Mouse (Mus musculus) bone marrow, adult 2 months (tissue): ENCODE measurements at regions not wholly inside any gene's neighbourhood (a gene's known extent, or its start where the extent isn't known, plus 50 kb on each side); places are given as distances from the start of the nearest gene placed in this dataset.

Experiments
- CTCF ChIP-seq: fragments of 200-500 bp; IDR thresholded peaks from 2 replicates; pipeline ENCODE4 v1.5.1; 2011; ENCODE audit warnings: low read length, control low read depth; ENCODE audit not compliant: control insufficient read depth, insufficient read depth
- POLR2A ChIP-seq: fragments of 200-500 bp; IDR thresholded peaks from 2 replicates; pipeline ENCODE4 v1.6.1; 2011; ENCODE audit warnings: low read depth, mild to moderate bottlenecking, control low read depth, low read length, borderline replicate concordance; ENCODE audit not compliant: control insufficient read depth

DNA sequence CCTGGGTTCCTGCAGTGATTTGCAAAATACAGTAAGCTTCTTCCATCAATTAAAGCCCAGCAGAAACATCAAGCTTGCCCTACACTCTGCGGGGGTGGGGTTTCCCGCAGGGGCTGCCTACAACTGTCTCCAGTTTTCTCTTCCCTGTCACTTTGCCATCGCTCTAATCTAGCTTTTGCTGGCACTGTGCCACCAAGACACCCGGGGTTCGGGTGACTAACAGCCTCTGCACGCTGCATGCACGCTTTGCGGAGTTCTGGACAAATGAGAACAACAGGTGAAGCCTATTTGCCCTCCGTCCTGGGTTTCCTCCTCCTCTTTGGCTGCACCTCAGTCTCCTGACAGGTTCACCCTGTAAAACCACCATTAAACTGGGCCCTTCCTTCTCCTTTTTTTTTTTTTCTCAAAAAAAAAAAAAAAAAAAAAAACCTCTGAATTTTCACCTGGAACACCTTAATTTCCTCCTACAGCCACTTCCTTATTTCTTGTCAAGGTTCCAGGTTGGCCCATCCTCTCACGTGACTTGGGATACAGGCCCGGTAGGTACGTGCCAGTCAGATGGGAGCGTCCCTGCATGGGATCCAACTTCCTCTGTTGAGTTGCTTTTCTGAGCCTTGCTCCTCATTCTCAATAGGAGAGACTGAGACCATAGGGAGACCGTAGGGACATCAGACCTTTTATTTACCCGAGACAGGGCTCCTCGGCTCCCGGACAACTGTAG lies 262.7 kb downstream of the Gadd45g start:
- no peak for TF ChIP-seq CTCF
- TF ChIP-seq POLR2A = no peak
